ENCODE assay signal across 24 mouse cellular contexts in the genomic region with DNA sequence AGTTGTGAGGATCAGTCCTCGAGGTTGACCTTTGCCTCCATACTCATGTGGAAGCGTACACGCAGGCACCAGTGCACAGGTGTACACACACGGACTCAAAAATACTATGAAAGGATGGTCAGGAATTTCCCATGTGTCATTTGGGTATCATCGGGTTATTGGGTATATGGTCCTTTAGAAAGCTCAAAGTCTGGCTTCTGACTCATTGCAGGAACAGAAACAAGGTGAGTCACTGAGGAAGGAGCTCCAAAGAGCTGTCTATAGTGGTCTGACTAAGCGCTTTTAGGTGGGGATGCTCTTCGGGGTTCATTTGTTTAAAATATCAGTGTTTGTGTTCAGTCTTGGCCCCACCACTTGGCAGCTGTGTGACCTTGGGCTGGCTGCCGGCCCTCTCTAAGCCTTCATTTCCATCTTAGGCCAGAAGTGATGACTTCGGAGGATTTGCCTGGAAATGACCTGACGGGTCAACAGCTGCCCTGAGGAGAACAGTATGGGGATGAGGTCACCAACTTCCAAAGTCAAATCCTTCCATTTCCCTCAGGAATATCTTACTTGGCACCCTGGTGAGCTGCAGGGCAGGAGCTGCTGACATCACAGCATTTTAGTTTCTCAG. TPM values are rescaled to one million over a fixed set of nuclear protein-coding genes. Genes with fewer than 3 reads are reported as not detected.
A peak's percentile ranks its signal among the peaks of the same experiment; 100 is the strongest.
DNase-seq lines count a peak whose midpoint lies in the region; ATAC-seq lines count a peak whose summit lies in the region.
"Had no signal": no experiment of that assay in that cellular context is flagged by ENCODE, and none has a peak within 500 bp of the region (broad histone marks: within the 10 kb centered on the region; RNA-seq: fewer than 3 reads in every experiment).

No protein-coding gene starts in this region.

- no peak overlapping the region for H3K9ac ChIP-seq in kidney, embryonic 14.5 days (ENCODE audit: low read depth, low read length)
- H3K9ac ChIP-seq: forebrain, embryonic 15.5 days; hindbrain, embryonic 13.5 days; intestine, embryonic 15.5 days had no signal

- DNase-seq in 3134 (ENCODE audit: extremely low read depth, insufficient read length, low spot score) (peak; percentile 60), 416B (ENCODE audit: low read depth) (peak; percentile 23)
- peak; percentile 45 for DNase-seq in induced T-regulatory cell, adult 2 months (ENCODE audit: low read depth)
- no peak for DNase-seq in urinary bladder, postnatal 25 days (ENCODE audit: low spot score)
- no peak for DNase-seq in layer of hippocampus, postnatal 14 days (ENCODE audit: low spot score in 2 of 2)
- no peak for DNase-seq in embryo, embryonic 11 days
- DNase-seq: adrenal gland, adult 2 months; adrenal gland, postnatal 25 days; cerebellum, adult 18-20 months; cerebellum, adult 9-11 months; cerebellum, postnatal 36 days; gastrocnemius, postnatal 25 days; heart, adult 18-20 months; heart, postnatal 10 days; kidney, adult 8-10 months had no signal

- H3K27me3 ChIP-seq in kidney, embryonic 14.5 days (ENCODE audit: control insufficient read depth, insufficient read depth, low read length), result no peaks in the 10 kb centered on the region
- H3K27me3 ChIP-seq: forebrain, embryonic 15.5 days; hindbrain, embryonic 13.5 days; intestine, embryonic 15.5 days had no signal

- H3K4me2 ChIP-seq in kidney, embryonic 14.5 days (replicated peaks; ENCODE audit: low read depth, low read length), result no peak overlapping the region
- H3K4me2 ChIP-seq: forebrain, embryonic 15.5 days; hindbrain, embryonic 13.5 days; intestine, embryonic 15.5 days had no signal

- ATAC-seq in CD4-positive, CD25-positive, alpha-beta regulatory T cell, adult 4 months, result peak; percentile 43
- ATAC-seq in kidney, embryonic 14.5 days (ENCODE audit: low FRiP score, low TSS enrichment), result no peak
- ATAC-seq: forebrain, embryonic 15.5 days; hindbrain, postnatal 0 days; intestine, embryonic 15.5 days had no signal

- H3K36me3 ChIP-seq in kidney, embryonic 14.5 days (ENCODE audit: control insufficient read depth, insufficient read depth, low read length), result no peaks in the 10 kb centered on the region
- H3K36me3 ChIP-seq: embryonic facial prominence, embryonic 10.5 days; forebrain, embryonic 15.5 days; heart, embryonic 10.5 days; hindbrain, embryonic 13.5 days; intestine, embryonic 15.5 days had no signal

- no peak overlapping the region for H3K4me3 ChIP-seq in kidney, embryonic 14.5 days (ENCODE audit: low read length)
- H3K4me3 ChIP-seq: embryonic facial prominence, embryonic 10.5 days; erythroblast, embryonic 14.5 days; forebrain, embryonic 15.5 days; heart, embryonic 10.5 days; hindbrain, embryonic 13.5 days; intestine, embryonic 15.5 days had no signal

- H3K4me1 ChIP-seq in kidney, embryonic 14.5 days (ENCODE audit: control insufficient read depth, insufficient read depth, low read length), result no peaks in the 10 kb centered on the region
- H3K4me1 ChIP-seq: embryonic facial prominence, embryonic 10.5 days; forebrain, embryonic 15.5 days; heart, embryonic 10.5 days; hindbrain, embryonic 13.5 days; intestine, embryonic 15.5 days had no signal

- WGBS in kidney, embryonic 14.5 days, result 86% methylated on average over 10 of the region's 10 CpGs

- H3K9me3 ChIP-seq in kidney, embryonic 14.5 days (ENCODE audit: control insufficient read depth, low read length), result no peaks in the 10 kb centered on the region
- H3K9me3 ChIP-seq: embryonic facial prominence, embryonic 10.5 days; forebrain, embryonic 15.5 days; heart, embryonic 10.5 days; hindbrain, embryonic 13.5 days; intestine, embryonic 15.5 days had no signal

- H3K27ac ChIP-seq in kidney, embryonic 14.5 days (ENCODE audit: low read depth, low read length), result no peak overlapping the region
- H3K27ac ChIP-seq: embryonic facial prominence, embryonic 10.5 days; forebrain, embryonic 15.5 days; heart, embryonic 10.5 days; hindbrain, embryonic 13.5 days; hindbrain, postnatal 0 days; intestine, embryonic 15.5 days had no signal

RNA-seq across cellular contexts. Expression of gene Rnf24, which starts 33.8 kb away (rescaled TPM):
- polyA plus RNA-seq in CD4-positive, CD25-positive, alpha-beta regulatory T cell, adult 4 months (2017; shearing (Covaris generic)), result 1 to 10 TPM in 1 of 2 experiments, under 1 TPM in 1; 0.76 to 1.5 TPM
- 10 to 100 TPM; 25.5 to 29.1 TPM for total RNA-seq in layer of hippocampus, postnatal 14 days (2021)
- 3.9 and 4.8 TPM in 2 replicates for polyA plus RNA-seq in kidney, embryonic 14.5 days (2014; fragmentation: Nextera tagmentation; extraction: Ambion mirVana)
- polyA plus RNA-seq: erythroblast, embryonic 14.5 days had no signal

Comparison
In these comparisons a context has a peak if more than half of its experiments do, and no peak if none do; other contexts are left out.
1. DNase-seq: peak in 3134 (single experiment), 416B (single experiment) and induced T-regulatory cell, adult 2 months (single experiment); none in urinary bladder, postnatal 25 days (single experiment), layer of hippocampus, postnatal 14 days (0 of 2) and embryo, embryonic 11 days (single experiment).